Mouse (Mus musculus) MEL (cell line): Measurements from ENCODE around the gene Cd82.
A peak's percentile ranks its signal among the peaks of the same experiment; 100 is the strongest.

Experiments used
- BHLHE40 ChIP-seq: IDR thresholded peaks from 2 replicates; pipeline ENCODE4 v1.6.1; 2012; ENCODE audit warnings: low read depth, mild to moderate bottlenecking, inconsistent platforms, low read length, improper control_type of control experiment, borderline replicate concordance
- CHD2 ChIP-seq: IDR thresholded peaks from 2 replicates; pipeline ENCODE4 v1.6.1; 2011; ENCODE audit warnings: low read length, improper control_type of control experiment
- CTCF ChIP-seq, 3 experiments: IDR thresholded peaks in 2 of 3; conservative IDR thresholded peaks in 1 of 3; 2 replicates each; pipeline ENCODE4 v1.5.1; 2011 to 2012; ENCODE audit warnings: low read length in 3 of 3, low read depth in 2 of 3, mild to moderate bottlenecking in 2 of 3, improper control_type of control experiment in 1 of 3, inconsistent platforms in 1 of 3, mixed read lengths in 1 of 3, moderate library complexity in 1 of 3; ENCODE audit not compliant: control insufficient read depth in 1 of 3, insufficient read depth in 1 of 3, poor library complexity in 1 of 3, severe bottlenecking in 1 of 3
- GATA1 ChIP-seq: IDR thresholded peaks from 2 replicates; pipeline ENCODE4 v1.6.1; 2011; ENCODE audit warnings: low read depth, low read length, improper control_type of control experiment
- MAFK ChIP-seq: IDR thresholded peaks from 2 replicates; pipeline ENCODE4 v1.6.1; 2011; ENCODE audit warnings: low read depth, mild to moderate bottlenecking, low read length, improper control_type of control experiment, borderline replicate concordance
- MYC ChIP-seq: IDR thresholded peaks from 2 replicates; pipeline ENCODE4 v1.6.1; 2011; ENCODE audit warnings: low read depth, mild to moderate bottlenecking, low read length, improper control_type of control experiment, moderate library complexity
- POLR2A ChIP-seq, 2 experiments: IDR thresholded peaks; 2 replicates each; pipeline ENCODE4 v1.6.1; 2011 to 2012; ENCODE audit warnings: low read length in 2 of 2, mild to moderate bottlenecking in 2 of 2, control low read depth in 1 of 2, improper control_type of control experiment in 1 of 2, low read depth in 1 of 2, moderate library complexity in 1 of 2; ENCODE audit not compliant: control insufficient read depth in 1 of 2, insufficient read depth in 1 of 2, poor library complexity in 1 of 2
- RAD21 ChIP-seq: IDR thresholded peaks from 2 replicates; pipeline ENCODE4 v1.6.1; 2011; ENCODE audit warnings: mild to moderate bottlenecking, low read depth, low read length, improper control_type of control experiment
- TBP ChIP-seq: IDR thresholded peaks from 2 replicates; pipeline ENCODE4 v1.8.0; 2011; ENCODE audit warnings: low read depth, low read length, improper control_type of control experiment
- UBTF ChIP-seq: IDR thresholded peaks from 2 replicates; pipeline ENCODE4 v1.6.1; 2012; ENCODE audit warnings: low read depth, mild to moderate bottlenecking, inconsistent platforms, low read length, improper control_type of control experiment, moderate library complexity, borderline replicate concordance; ENCODE audit not compliant: insufficient read depth

GRCm38 (mm10) chr2:93418396-93418795 is 44.5 kb downstream of the Cd82 start:
- TF ChIP-seq CTCF (IDR thresholded peaks at IDR 0.05 in 2 of 3, conservative IDR thresholded peaks at IDR 0.05 in 1 of 3; ENCODE audit: control insufficient read depth in 1 of 3, insufficient read depth in 1 of 3, low read depth in 2 of 3, low read length in 3 of 3, poor library complexity in 1 of 3, severe bottlenecking in 1 of 3) (peak; percentile 81 to 92 (median 92)), GATA1 (no peak), MYC (no peak), TBP (no peak), RAD21 (peak; percentile 79), POLR2A (IDR thresholded peaks at IDR 0.05; ENCODE audit: control insufficient read depth in 1 of 2, insufficient read depth in 1 of 2, low read depth in 1 of 2, low read length in 2 of 2, poor library complexity in 1 of 2) (no peak), MAFK (no peak), UBTF (no peak), CHD2 (no peak), BHLHE40 (no peak)
